Mouse (Mus musculus) testis, adult 2 months (tissue): ENCODE results near the gene Kxd1. TPM values are rescaled to one million over a fixed set of nuclear protein-coding genes. Genes with fewer than 3 reads are reported as not detected.
"Not testable (repeated sequence)": the region's sequence is repeated elsewhere in the genome, so short reads cannot be mapped to it uniquely, and the experiment has no call there.

Experiments used
- H3K27ac ChIP-seq: fragments of 200-500 bp; 2 replicates; pipeline ENCODE4 v1.5.1; 2012; ENCODE audit warnings: low read depth, low read length; ENCODE audit not compliant: control insufficient read depth, insufficient read depth
- H3K27me3 ChIP-seq: fragments of 200-500 bp; 2 replicates; pipeline ENCODE4 v1.6.1; 2012; ENCODE audit warnings: mild to moderate bottlenecking, low read length, moderate library complexity; ENCODE audit not compliant: control insufficient read depth, insufficient read depth
- H3K36me3 ChIP-seq: fragments of 200-500 bp; 2 replicates; pipeline ENCODE4 v1.6.1; 2012; ENCODE audit warnings: mild to moderate bottlenecking, low read length; ENCODE audit not compliant: control insufficient read depth, insufficient read depth
- H3K4me1 ChIP-seq: fragments of 200-500 bp; 2 replicates; pipeline ENCODE4 v1.6.1; 2012; ENCODE audit warnings: low read length; ENCODE audit not compliant: control insufficient read depth, insufficient read depth
- H3K4me3 ChIP-seq: fragments of 200-500 bp; 2 replicates; pipeline ENCODE4 v1.5.1; 2012; ENCODE audit warnings: low read depth, mild to moderate bottlenecking, low read length, moderate library complexity, mixed read lengths; ENCODE audit not compliant: control insufficient read depth
- CTCF ChIP-seq: fragments of 200-500 bp; IDR thresholded peaks from 2 replicates; pipeline ENCODE4 v1.5.1; 2012; ENCODE audit warnings: low read depth, mild to moderate bottlenecking, inconsistent platforms, low read length, moderate library complexity; ENCODE audit not compliant: control insufficient read depth, insufficient read depth, insufficient replicate concordance
- POLR2A ChIP-seq: fragments of 200-500 bp; IDR thresholded peaks from 2 replicates; pipeline ENCODE4 v1.6.1; 2012; ENCODE audit warnings: low read depth, mild to moderate bottlenecking, inconsistent platforms, low read length, moderate library complexity; ENCODE audit not compliant: control insufficient read depth
- polyA plus RNA-seq: library from polyadenylated mRNA; depleted of rRNA; stranded (reverse); fragments of >200 nt; gene quantifications from 2 replicates; pipeline ENCODE4 v1.2.3, GENCODE M21; 2012

Kxd1 gene
- polyA plus RNA-seq, 1 experiment, result 77.9 TPM

DNA sequence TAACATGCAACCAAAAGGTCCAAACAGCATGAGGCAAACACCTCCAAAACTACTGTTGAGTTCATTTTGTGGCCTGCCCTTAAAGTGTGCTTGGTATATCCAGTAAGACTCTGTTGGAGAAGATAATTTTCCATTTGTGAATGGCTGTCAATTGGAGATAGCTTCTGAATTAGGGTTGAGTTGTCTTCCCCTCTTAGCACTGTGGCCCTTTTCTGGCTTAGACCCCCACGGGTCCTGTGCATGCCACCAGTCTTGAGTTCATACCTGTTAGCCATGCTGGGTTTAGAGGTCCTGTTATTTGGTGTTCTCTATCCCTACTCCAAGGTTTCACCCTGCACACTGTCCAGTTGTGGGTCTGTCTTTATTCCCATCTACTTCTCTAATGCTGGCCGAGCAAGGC, 16.0 kb downstream of the Kxd1 start:
- H3K36me3 ChIP-seq, result peaks cover 4% of the 10 kb centered on the region
- no peaks in the 10 kb centered on the region for H3K27me3 ChIP-seq
- peaks cover 3% of the 10 kb centered on the region for H3K4me1 ChIP-seq
- H3K27ac ChIP-seq, result no peak overlapping the region
- TF ChIP-seq POLR2A, result no peak
- H3K4me3 ChIP-seq, result peak overlapping the region; percentile 62

DNA sequence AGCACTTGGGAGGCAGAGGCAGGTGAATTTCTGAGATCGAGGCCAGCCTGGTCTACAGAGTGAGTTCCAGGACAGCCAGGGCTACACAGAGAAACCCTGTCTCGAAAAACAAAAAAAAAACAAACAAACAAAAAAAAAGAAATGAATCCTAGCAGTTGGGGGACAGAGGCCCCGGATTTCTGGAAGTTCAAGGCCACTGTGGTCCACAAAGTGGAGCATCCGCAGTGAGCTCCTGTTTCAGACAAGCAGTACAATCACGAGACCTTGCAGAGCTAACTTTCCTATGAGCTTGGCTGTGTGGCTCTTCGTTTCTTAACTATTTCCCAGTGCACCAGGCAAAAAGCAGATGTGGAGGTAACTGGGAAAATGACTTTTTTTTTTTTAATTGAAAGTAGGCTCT, 16.6 kb downstream of the Kxd1 start:
- not testable (repeated sequence) for H3K27me3 ChIP-seq, H3K4me1 ChIP-seq, H3K36me3 ChIP-seq
- H3K4me3 ChIP-seq, result peak overlapping the region; percentile 96
- H3K27ac ChIP-seq, result peak overlapping the region; percentile 99

DNA sequence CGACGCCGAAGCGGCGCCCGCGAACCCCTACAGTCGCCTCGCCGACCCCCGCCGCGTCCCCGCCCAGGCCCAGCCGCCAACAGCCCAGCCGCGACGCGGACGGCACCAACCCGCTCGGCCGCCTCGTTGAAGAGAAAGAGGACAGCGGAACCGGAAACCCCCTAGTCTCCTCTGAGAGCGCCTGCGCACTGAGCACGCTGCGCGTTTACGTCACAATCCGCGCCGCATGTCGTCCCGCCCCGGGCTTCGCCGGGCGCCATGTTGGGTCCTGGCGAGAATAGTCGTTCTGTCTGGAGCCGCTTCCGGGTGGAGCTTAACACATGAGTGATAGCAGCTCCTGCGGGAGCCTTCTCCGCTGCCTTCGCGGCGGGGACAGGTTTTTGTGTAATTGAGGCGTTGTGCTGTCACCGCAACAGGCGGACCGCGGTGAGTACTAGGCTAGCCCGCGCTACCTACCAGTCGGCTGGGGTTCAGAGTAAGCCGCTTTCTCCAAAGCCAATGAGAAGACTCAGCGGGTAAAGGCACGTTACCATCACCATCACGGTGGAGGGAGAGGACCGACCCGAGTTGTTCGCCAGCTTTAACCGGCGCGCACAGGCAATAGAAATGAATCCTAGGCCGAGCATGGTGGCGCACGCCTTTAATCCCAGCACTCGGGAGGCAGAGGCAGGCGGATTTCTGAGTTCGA, 17.4 kb downstream of the Kxd1 start, which contains the start of gene Uba52:
Gene Uba52, minus strand, starts transcription at position 574 of the 688 bp plus-strand sequence.
- Histone ChIP-seq H3K27me3 (no peaks in the 10 kb centered on the region), H3K36me3 (peaks cover 3% of the 10 kb centered on the region), H3K4me1 (peaks cover 13% of the 10 kb centered on the region), H3K27ac (peak within 1 kb of the TSS; percentile 99), H3K4me3 (peak within 1 kb of the TSS; percentile 96)
- TF ChIP-seq CTCF (no peak), POLR2A (peak; percentile 92)

DNA sequence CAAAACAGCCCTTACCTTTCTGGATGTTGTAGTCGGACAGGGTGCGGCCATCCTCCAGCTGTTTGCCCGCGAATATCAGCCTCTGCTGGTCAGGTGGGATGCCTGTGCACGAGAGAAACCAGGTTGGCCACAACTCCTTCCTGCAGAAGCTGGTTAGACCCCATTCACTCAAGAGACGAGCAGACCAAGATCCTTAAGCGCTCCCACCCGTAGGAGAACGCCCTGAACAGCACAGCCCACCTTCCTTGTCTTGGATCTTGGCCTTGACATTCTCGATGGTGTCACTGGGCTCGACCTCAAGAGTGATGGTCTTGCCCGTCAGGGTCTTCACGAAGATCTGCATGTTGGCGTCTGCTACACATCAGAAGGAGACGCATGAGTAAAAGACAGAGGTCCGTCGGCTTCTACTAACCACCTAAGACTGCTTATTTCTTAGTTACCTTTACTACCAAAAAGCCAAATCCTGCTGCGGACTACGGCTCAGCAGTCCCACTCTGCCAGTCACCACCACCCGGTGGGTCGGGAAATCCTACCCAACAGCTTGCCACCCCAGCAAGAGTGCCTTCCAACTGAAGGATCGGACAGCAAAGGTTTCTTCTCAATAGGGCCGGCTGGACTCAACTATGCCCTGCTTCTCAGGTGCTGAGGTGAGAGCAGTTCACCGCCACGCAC, 18.3 kb downstream of the Kxd1 start:
- Histone ChIP-seq H3K4me3 (peak overlapping the region; percentile 96), H3K4me1 (peaks cover 20% of the 10 kb centered on the region), H3K36me3 (peaks cover 3% of the 10 kb centered on the region), H3K27ac (peak overlapping the region; percentile 99), H3K27me3 (no peaks in the 10 kb centered on the region)
- no peak for TF ChIP-seq POLR2A
- TF ChIP-seq CTCF, result no peak

DNA sequence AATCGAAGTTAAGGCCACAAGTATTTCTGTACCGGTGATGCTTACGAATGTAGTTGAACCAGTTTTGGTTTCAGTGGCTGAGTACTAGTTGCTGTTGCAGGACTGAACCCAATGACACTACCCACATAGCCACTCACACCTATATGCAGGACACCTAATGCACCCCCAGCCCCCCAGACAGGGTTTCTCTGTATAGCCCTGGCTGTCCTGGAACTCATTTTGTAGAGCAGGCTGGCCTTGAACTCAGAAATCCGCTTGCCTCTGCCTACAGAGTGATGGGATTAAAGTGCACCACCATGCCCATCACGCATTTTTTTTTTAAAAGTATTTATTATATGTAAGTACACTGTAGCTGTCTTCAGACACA, 20.7 kb downstream of the Kxd1 start:
- Histone ChIP-seq H3K4me3 (peak overlapping the region; percentile 83), H3K27ac (no peak overlapping the region; the same call in 1 of the 2 replicates), H3K36me3 (no peaks in the 10 kb centered on the region; the same call in 1 of the 2 replicates), H3K4me1 (peaks cover 40% of the 10 kb centered on the region), H3K27me3 (no peaks in the 10 kb centered on the region)
- no peak for TF ChIP-seq POLR2A
- TF ChIP-seq CTCF, result no peak

DNA sequence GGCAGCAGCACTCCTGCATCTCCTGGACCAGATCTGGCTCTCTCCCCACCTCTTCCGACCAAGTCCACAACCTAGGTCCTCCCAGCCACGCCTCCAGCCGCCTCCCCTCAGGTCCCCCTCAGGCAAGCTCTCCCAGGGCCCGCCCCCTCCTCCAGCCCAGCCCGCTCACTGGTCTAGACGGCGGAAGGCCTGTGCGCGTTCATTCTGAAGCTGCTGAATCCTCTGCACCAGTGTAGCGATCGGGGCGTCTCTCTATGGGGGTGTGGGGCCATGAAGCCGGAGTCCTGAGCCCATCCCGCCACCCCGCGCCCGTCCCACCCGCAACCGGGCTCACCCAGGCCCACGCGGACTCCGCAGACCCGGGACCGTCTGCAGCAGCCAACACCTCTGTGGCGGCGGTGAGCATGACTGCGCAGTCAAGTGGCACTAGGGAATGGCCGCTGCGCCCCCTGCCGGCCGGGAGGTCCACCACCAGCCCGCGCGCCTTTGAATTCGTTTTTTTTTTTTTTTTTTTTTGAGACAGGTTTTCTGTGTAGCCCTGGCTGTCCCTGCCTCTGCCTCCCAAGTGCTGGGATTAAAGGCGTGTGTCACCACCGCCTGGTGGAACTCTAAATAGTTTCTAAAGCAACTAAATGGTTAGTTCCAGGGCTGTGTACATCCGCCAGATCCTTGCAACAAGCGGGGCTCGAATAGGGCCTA, 21.3 kb downstream of the Kxd1 start, which contains the start of gene Rex1bd:
Gene Rex1bd, minus strand, starts transcription at position 425 of the 699 bp plus-strand sequence.
- TF ChIP-seq CTCF, result peak; percentile 69; the same call in 1 of the 2 replicates
- TF ChIP-seq POLR2A, result peak; percentile 8; the same call in 1 of the 2 replicates

DNA sequence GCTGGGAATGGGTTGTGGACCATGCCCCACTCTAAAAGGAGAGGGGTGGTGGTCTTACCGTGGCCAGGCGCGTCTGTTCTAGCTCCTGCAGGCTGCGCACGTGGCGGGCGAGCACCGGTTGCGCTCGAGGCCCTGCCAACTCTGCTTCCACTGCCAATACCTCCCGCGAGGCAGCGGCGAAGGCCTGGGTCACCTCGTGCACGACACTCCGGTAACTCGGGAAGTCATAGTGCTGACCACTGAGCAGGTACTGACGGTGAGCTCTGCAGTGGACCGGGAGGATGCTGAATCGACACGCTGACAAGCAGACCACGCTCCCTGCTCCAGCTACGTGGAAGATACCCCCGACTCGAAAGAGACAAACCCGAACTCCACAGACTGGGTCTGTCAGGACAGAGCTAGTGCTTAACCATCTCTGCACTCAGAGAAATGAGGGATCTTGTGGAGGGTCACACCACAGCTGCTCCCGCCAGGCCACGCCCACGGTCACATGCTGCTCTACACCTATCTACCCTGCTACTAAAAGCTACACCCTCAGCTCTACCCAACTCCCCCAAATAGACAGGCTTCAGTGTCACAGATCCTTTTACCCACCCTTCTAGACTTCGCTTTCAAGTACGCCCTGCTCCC, 21.9 kb downstream of the Kxd1 start:
- no peaks in the 10 kb centered on the region for H3K27me3 ChIP-seq
- H3K27ac ChIP-seq, result peak overlapping the region; percentile 63
- peak overlapping the region; percentile 83 for H3K4me3 ChIP-seq
- peaks cover 49% of the 10 kb centered on the region for H3K4me1 ChIP-seq
- TF ChIP-seq POLR2A (no peak), CTCF (peak; percentile 5; the same call in 1 of the 2 replicates)
- H3K36me3 ChIP-seq, result no peaks in the 10 kb centered on the region; the same call in 1 of the 2 replicates

More for the DNA sequence above, 21.3 kb downstream of the Kxd1 start, which contains the start of gene Rex1bd:
- H3K36me3 ChIP-seq, result no peaks in the 10 kb centered on the region; the same call in 1 of the 2 replicates
- peaks cover 45% of the 10 kb centered on the region for H3K4me1 ChIP-seq
- peak within 1 kb of the TSS; percentile 83 for H3K4me3 ChIP-seq
- no peaks in the 10 kb centered on the region for H3K27me3 ChIP-seq
- peak within 1 kb of the TSS; percentile 63 for H3K27ac ChIP-seq
